Mouse (Mus musculus) heart, embryonic 12.5 days (tissue): ENCODE results near the gene Gm21987. TPM values are rescaled to one million over a fixed set of nuclear protein-coding genes. Genes with fewer than 3 reads are reported as not detected.
A peak's percentile ranks its signal among the peaks of the same experiment; 100 is the strongest.
"Not testable (repeated sequence)": the region's sequence is repeated elsewhere in the genome, so short reads cannot be mapped to it uniquely, and the experiment has no call there.

ENCODE experiments used
- ATAC-seq: fragments of 200-750 bp; cut with Nextera tagmentation; 2 replicates; pipeline ENCODE4 v1.8.0; 2017; ENCODE audit warnings: moderate TSS enrichment, moderate library complexity; ENCODE audit not compliant: insufficient number of reproducible peaks, low FRiP score
- H3K27ac ChIP-seq: fragments of 300-500 bp; sonication (generic); 2 replicates; pipeline ENCODE4 v1.5.1; 2016; ENCODE audit warnings: mild to moderate bottlenecking, moderate library complexity; ENCODE audit not compliant: poor library complexity, severe bottlenecking
- H3K27me3 ChIP-seq: fragments of 300-500 bp; sonication (generic); replicated peaks from 2 replicates; pipeline ENCODE4 v1.6.1; 2016; ENCODE audit warnings: mild to moderate bottlenecking, moderate library complexity
- H3K36me3 ChIP-seq: fragments of 300-500 bp; sonication (generic); 2 replicates; pipeline ENCODE4 v1.6.1; 2016; ENCODE audit warnings: mild to moderate bottlenecking, moderate library complexity
- H3K4me1 ChIP-seq: fragments of 300-500 bp; sonication (generic); replicated peaks from 2 replicates; pipeline ENCODE4 v1.6.1; 2016; ENCODE audit warnings: mild to moderate bottlenecking
- H3K4me2 ChIP-seq: fragments of 300-500 bp; sonication (generic); 2 replicates; pipeline ENCODE4 v1.6.1; 2016; ENCODE audit warnings: mild to moderate bottlenecking, moderate library complexity
- H3K4me3 ChIP-seq: fragments of 300-500 bp; sonication (generic); 2 replicates; pipeline ENCODE4 v1.5.1; 2016; ENCODE audit warnings: mild to moderate bottlenecking
- H3K9ac ChIP-seq: fragments of 300-500 bp; sonication (generic); 2 replicates; pipeline ENCODE4 v1.6.1; 2016; ENCODE audit warnings: mild to moderate bottlenecking, moderate library complexity
- H3K9me3 ChIP-seq: fragments of 300-500 bp; sonication (generic); replicated peaks from 2 replicates; pipeline ENCODE4 v1.6.1; 2016; ENCODE audit warnings: mild to moderate bottlenecking, moderate library complexity
- WGBS: fragments of 180-500 bp; shearing (Covaris S2); methylation state at CpG from one replicate; pipeline ENCODE4 v1.1.7; 2016; 5-methylcytosine and 5-hydroxymethylcytosine counted together
- polyA plus RNA-seq: library from polyadenylated mRNA; unstranded; fragments of >200 nt; fragmentation: Nextera tagmentation; extraction: Ambion mirVana; gene quantifications from 2 replicates; pipeline ENCODE4 v1.2.1, GENCODE M21; 2016

Gene Gm21987
- polyA plus RNA-seq, 1 experiment from 2014 or later = 2.5 TPM

GRCm38 (mm10) chr16:38321452-38321935 is 25.3 kb upstream of the Gm21987 start:
- no peak for ATAC-seq
- 38% methylated on average over 16 of the region's 17 CpGs for WGBS
- Histone ChIP-seq H3K9me3 (no peaks in the 10 kb centered on the region), H3K9ac (no peak overlapping the region), H3K4me3 (peak overlapping the region; percentile 27), H3K27ac (no peak overlapping the region), H3K4me2 (peak overlapping the region; percentile 58), H3K36me3 (no peaks in the 10 kb centered on the region), H3K4me1 (no peaks in the 10 kb centered on the region), H3K27me3 (no peaks in the 10 kb centered on the region)

- H3K9ac ChIP-seq = no peak overlapping the region
- no peak overlapping the region for H3K27ac ChIP-seq
- no peaks in the 10 kb centered on the region for H3K36me3 ChIP-seq
- H3K4me3 ChIP-seq = no peak overlapping the region
- 86% methylated on average over 15 of the region's 15 CpGs for WGBS
- no peak overlapping the region for H3K4me2 ChIP-seq
- no peaks in the 10 kb centered on the region for H3K4me1 ChIP-seq
- H3K9me3 ChIP-seq = peaks cover 1% of the 10 kb centered on the region; the same call in 1 of the 2 replicates
- no peaks in the 10 kb centered on the region for H3K27me3 ChIP-seq
- ATAC-seq = no peak
Measured at GRCm38 (mm10) chr16:38324311-38324710, 22.5 kb upstream of the Gm21987 start.

- Histone ChIP-seq H3K27ac (no peak overlapping the region), H3K9ac (no peak overlapping the region), H3K4me2 (no peak overlapping the region), H3K9me3 (peaks cover 3% of the 10 kb centered on the region; the same call in 1 of the 2 replicates), H3K27me3 (no peaks in the 10 kb centered on the region), H3K4me1 (no peaks in the 10 kb centered on the region), H3K4me3 (no peak overlapping the region), H3K36me3 (no peaks in the 10 kb centered on the region)
- 81% methylated on average over 11 of the region's 11 CpGs for WGBS
- ATAC-seq = no peak
Measured at GRCm38 (mm10) chr16:38326778-38327397, 20.0 kb upstream of the Gm21987 start.

DNA sequence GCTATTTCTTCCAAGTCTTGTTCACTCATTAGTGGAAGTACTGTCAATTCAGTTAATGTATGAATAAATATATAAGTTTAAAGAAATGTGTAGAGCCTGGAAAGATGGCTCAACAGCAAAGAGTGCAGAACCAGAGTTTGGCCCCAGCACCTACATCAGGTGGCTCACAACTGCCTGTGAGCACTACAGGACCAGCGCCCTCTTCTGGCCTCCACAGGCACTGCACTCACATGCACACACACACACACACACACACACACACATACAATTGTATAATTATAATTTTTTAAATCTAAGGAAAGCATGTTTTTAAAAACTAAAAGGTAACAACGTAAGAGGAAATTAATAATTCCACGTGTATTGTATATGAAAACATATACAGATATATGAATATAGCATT is 17.5 kb upstream of the Gm21987 start:
- 84% methylated on average over 3 of the region's 3 CpGs for WGBS
- Histone ChIP-seq H3K27me3 (no peaks in the 10 kb centered on the region), H3K4me3 (no peak overlapping the region), H3K9ac (no peak overlapping the region), H3K27ac (no peak overlapping the region), H3K4me1 (no peaks in the 10 kb centered on the region), H3K36me3 (no peaks in the 10 kb centered on the region), H3K4me2 (no peak overlapping the region), H3K9me3 (peaks cover 3% of the 10 kb centered on the region; the same call in 1 of the 2 replicates)
- ATAC-seq = no peak

DNA sequence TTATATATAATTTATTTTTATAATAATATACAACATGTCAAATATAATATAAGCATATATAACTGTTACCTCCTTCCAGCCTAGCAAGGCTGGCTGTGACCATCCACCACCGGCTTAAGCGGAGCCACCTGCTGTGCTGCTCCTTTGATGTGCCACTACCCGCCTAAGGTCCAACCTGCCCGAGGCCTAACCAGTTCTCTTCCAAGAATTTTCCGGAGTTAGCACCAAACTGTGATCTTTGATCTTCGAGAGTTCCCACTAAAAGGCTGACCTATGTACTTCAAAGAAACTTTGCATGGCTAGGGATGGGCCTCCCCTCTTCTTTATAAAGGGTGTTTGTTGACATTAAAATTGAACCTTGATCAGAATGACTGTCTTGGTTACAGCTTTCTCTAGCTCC is 12.4 kb upstream of the Gm21987 start:
- Histone ChIP-seq H3K27me3 (no peaks in the 10 kb centered on the region), H3K9ac (no peak overlapping the region), H3K36me3 (no peaks in the 10 kb centered on the region), H3K4me2 (no peak overlapping the region), H3K9me3 (peaks cover under 1% of the 10 kb centered on the region; the same call in 1 of the 2 replicates), H3K4me1 (no peaks in the 10 kb centered on the region), H3K27ac (no peak overlapping the region), H3K4me3 (no peak overlapping the region)
- 38% methylated on average over 6 of the region's 6 CpGs for WGBS
- no peak for ATAC-seq

DNA sequence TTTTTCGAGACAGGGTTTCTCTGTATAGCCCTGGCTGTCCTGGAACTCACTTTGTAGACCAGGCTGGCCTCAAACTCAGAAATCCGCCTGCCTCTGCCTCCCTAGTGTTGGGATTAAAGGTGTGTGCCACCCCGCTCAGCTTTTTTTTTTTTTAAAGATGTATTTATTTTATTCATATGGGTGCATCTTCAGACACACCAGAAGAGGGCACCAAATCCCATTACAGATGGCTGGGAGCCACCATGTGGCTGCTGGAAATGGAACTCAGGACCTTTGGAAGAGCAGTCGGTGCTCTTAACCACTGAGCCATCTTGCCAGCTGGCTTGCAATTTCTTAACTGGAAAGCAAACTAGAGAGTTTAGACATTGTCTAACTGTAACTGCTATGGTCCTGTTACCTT is 8.8 kb upstream of the Gm21987 start:
- H3K4me3 ChIP-seq, H3K27ac ChIP-seq, H3K9me3 ChIP-seq, H3K36me3 ChIP-seq, H3K9ac ChIP-seq, ATAC-seq, H3K27me3 ChIP-seq, H3K4me2 ChIP-seq, H3K4me1 ChIP-seq: not testable (repeated sequence)
- 82% methylated on average over 4 of the region's 4 CpGs for WGBS

DNA sequence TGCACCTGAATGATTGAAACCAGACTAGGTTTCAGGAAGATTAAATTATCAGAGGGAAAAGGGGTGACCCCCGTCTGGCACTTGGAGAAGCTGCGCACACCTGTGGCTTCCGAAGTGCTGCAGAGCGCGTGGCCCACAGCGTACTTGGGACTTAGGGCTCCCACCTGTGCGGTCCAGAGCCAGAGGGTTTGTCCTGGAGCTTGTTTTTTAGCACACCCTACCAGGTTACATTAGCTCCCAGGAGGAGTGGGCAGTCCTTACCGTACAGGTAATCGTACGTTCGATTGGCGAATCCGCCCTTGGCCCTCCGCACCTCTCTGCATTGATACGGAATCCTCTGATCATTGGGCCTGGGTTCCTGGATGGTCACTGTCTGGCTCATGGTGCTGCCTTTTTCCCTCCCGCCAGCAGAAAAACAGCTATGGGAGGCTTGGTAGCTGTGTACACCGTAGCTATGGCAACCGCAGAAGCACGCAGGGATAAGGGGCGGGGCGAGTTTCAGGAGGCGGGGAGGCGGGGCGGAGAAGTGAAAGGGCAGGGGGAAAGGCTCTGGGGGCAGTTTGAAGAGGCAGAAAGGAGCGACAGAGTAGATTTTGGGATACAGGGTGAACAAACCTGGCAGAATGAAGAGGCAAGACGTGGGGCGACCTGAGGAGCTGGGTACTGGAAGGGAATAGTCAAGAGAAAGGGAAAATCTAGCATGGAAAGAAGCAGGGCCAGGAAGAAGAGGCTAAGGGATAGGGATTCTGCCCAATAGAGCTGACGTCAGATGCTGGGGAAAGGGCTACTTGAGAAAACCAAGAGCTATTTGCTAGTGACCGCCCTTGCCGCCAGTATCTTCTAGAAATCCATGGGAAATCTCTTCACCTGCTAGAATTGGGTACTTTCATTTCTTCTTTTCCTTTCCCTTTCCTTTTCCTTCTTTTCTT is 5.2 kb upstream of the Gm21987 start, which contains the start of gene Maats1:
TSS of gene Maats1 (minus strand) at position 748 of the 929 bp plus-strand sequence.
- peaks cover 10% of the 10 kb centered on the region for H3K4me1 ChIP-seq
- H3K27ac ChIP-seq = no peak within 1 kb of the TSS
- WGBS = 13% methylated on average over 30 of the region's 30 CpGs
- 0 out of 2 replicates have a peak, but pooled peaks cover 7% of the 10 kb centered on the region for H3K9me3 ChIP-seq
- no peaks in the 10 kb centered on the region for H3K27me3 ChIP-seq
- H3K4me3 ChIP-seq = peak within 1 kb of the TSS; percentile 34
- ATAC-seq = peak; percentile 83
- peak within 1 kb of the TSS; percentile 76 for H3K4me2 ChIP-seq
- H3K36me3 ChIP-seq = no peaks in the 10 kb centered on the region
- peak within 1 kb of the TSS; percentile 42 for H3K9ac ChIP-seq

DNA sequence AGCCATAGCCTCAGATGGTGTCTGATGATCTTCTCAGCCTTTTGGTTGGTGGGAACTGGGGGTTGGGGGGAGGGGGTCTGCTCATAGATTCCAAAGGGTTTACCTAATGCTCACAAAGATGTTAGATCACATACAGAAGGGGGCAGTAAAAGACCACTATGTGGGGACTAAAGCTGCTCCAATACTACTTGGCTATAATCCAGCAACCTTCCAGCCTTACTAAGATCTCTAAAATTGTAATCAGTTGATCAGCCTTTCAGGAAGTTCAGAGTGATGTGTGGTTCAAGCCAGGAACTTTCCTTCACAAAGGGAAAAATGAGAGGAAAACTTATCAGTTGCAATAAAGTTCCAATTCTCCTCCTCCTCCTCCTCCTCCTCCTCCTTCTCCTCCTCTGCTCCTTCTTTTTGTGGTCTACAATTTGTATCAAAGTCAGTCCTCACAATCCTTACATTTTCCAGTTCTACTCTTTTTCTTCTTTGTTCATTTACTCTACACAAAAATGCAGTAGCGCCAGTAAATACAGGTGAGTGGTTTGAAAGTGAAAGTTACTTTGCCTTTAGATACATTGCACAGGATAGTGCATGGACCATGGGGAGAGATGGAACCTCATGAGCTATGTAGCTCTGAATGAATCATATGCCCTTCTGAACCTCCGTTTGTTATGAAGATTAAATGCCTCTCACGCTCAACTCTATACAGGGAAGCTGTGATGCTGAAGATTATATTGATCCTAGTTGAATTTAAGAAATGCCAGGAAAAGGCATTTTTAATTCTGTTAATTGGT is 1.7 kb upstream of the Gm21987 start:
- 0 out of 2 replicates have a peak, but pooled peaks cover 3% of the 10 kb centered on the region for H3K9me3 ChIP-seq
- 0 out of 2 replicates have a peak, but pooled peaks have one; percentile 23 for ATAC-seq
- no peak overlapping the region for H3K27ac ChIP-seq
- H3K9ac ChIP-seq = no peak overlapping the region
- no peak overlapping the region for H3K4me2 ChIP-seq
- H3K27me3 ChIP-seq = no peaks in the 10 kb centered on the region
- H3K4me1 ChIP-seq = peaks cover 32% of the 10 kb centered on the region
- H3K4me3 ChIP-seq = no peak overlapping the region
- H3K36me3 ChIP-seq = peaks cover 11% of the 10 kb centered on the region
- WGBS = 75% methylated on average over 3 of the region's 3 CpGs

- H3K4me3 ChIP-seq = peak overlapping the region; percentile 70
- H3K9me3 ChIP-seq = no peaks in the 10 kb centered on the region
- no peak overlapping the region for H3K27ac ChIP-seq
- H3K4me2 ChIP-seq = peak overlapping the region; percentile 67
- peaks cover 48% of the 10 kb centered on the region for H3K4me1 ChIP-seq
- H3K9ac ChIP-seq = no peak overlapping the region
- H3K36me3 ChIP-seq = peaks cover 26% of the 10 kb centered on the region
- WGBS = 56% methylated on average over 6 of the region's 6 CpGs
- H3K27me3 ChIP-seq = no peaks in the 10 kb centered on the region
- no peak for ATAC-seq
Measured at GRCm38 (mm10) chr16:38347588-38347987, 748 bp downstream of the Gm21987 start.

- 69% methylated on average over 9 of the region's 9 CpGs for WGBS
- 0 out of 2 replicates have a peak overlapping the region, but pooled peaks have one; percentile 41 for H3K9ac ChIP-seq
- 0 out of 2 replicates have a peak overlapping the region, but pooled peaks have one; percentile 10 for H3K4me3 ChIP-seq
Measured at GRCm38 (mm10) chr16:38348217-38348761, 1.4 kb downstream of the Gm21987 start.

More at GRCm38 (mm10) chr16:38348217-38348761, 1.4 kb downstream of the Gm21987 start:
- Histone ChIP-seq H3K27me3 (no peaks in the 10 kb centered on the region), H3K36me3 (peaks cover 26% of the 10 kb centered on the region), H3K27ac (no peak overlapping the region), H3K4me1 (peaks cover 48% of the 10 kb centered on the region), H3K4me2 (peak overlapping the region; percentile 54), H3K9me3 (no peaks in the 10 kb centered on the region)
- ATAC-seq = no peak
